In genomic region chr8:121857331-121857730, GRCm38 (mm10) we compare ENCODE assay signal across 1 mouse cellular context.
TF ChIP-seq lines count a peak whose summit lies in the region.

No protein-coding gene starts in this region.

TF ChIP-seq in CH12.LX, 34 proteins besides CTCF, POLR2A, EP300 and RAD21 (continued from another document):
- TF ChIP-seq MAZ (IDR thresholded peaks at IDR 0.05; ENCODE audit: low read depth, low read length) (0 out of 2 replicates have a peak, but pooled peaks have one; percentile 47), ETS1 (conservative IDR thresholded peaks at IDR 0.05; ENCODE audit: low read depth, low read length) (peak; percentile 90)
